Mouse (Mus musculus): ENCODE data around the gene Gm10153. TPM values are rescaled to one million over a fixed set of nuclear protein-coding genes. Genes with fewer than 3 reads are reported as not detected.
"Not testable (repeated sequence)": the region's sequence is repeated elsewhere in the genome, so short reads cannot be mapped to it uniquely, and the experiment has no call there.

Gene Gm10153
- total RNA-seq, 2 experiments from 2014 or later, result not detected

- no peak for DNase-seq (ENCODE audit: low spot score)
Measured at GRCm38 (mm10) chr7:142144507-142144906, 45.7 kb downstream of the Gm10153 start, which contains the start of gene Gm45337. Gene Gm45337 (minus strand): TSS chr7:142144607.

GRCm38 (mm10) chr7:142143506-142144010 lies 46.6 kb downstream of the Gm10153 start:
- not testable (repeated sequence) for DNase-seq (ENCODE audit: low spot score)

GRCm38 (mm10) chr7:142140696-142141095 lies 49.5 kb downstream of the Gm10153 start:
- no peak for DNase-seq (ENCODE audit: low spot score)

Other genes starting within 250 kb of the Gm10153 start
- under 1 TPM; 0.09 to 0.19 TPM for gene Brsk2, start 240.6 kb downstream of the Gm10153 start, total RNA-seq (2021)
- gene Mob2, start 129.3 kb downstream of the Gm10153 start, total RNA-seq (2021), result 10 to 100 TPM; 49.6 to 51.8 TPM
- 10 to 100 TPM; 21.9 to 41.2 TPM for gene Dusp8, start 94.5 kb downstream of the Gm10153 start, total RNA-seq (2021)
- not detected for gene Gm45618, start 69.7 kb downstream of the Gm10153 start, total RNA-seq (2021)
- not detected for gene Gm39115, start 54.4 kb downstream of the Gm10153 start, total RNA-seq (2021)
- not detected for gene Gm45337, start 45.8 kb downstream of the Gm10153 start, total RNA-seq (2021)
- not detected for gene Gm29735, start 33.3 kb downstream of the Gm10153 start, total RNA-seq (2021)
- not detected for gene Gm4553, start 24.6 kb downstream of the Gm10153 start, total RNA-seq (2021)
- not detected for gene Krtap5-2, start 14.4 kb downstream of the Gm10153 start, total RNA-seq (2021)
- gene Krtap5-3, start 11.0 kb upstream of the Gm10153 start, total RNA-seq (2021), result not detected
- gene Gm7579, start 21.5 kb upstream of the Gm10153 start, total RNA-seq (2021), result not detected
- gene Krtap5-5, start 39.6 kb upstream of the Gm10153 start, total RNA-seq (2021), result not detected
- gene Gm40460, start 50.7 kb upstream of the Gm10153 start, total RNA-seq (2021), result not detected
- gene Gm2431, start 68.0 kb upstream of the Gm10153 start, total RNA-seq (2021), result not detected
- gene Gm4559, start 84.0 kb upstream of the Gm10153 start, total RNA-seq (2021), result not detected
- not detected for gene Krtap5-1, start 106.7 kb upstream of the Gm10153 start, total RNA-seq (2021)
- not detected for gene Krtap5-4, start 113.2 kb upstream of the Gm10153 start, total RNA-seq (2021)
- gene Ifitm10, start 183.4 kb upstream of the Gm10153 start, total RNA-seq (2021), result 1 to 10 TPM; 3.2 to 5.0 TPM
- gene Gm49369, start 192.3 kb upstream of the Gm10153 start, total RNA-seq (2021), result 1 to 10 TPM; 1.1 to 2.4 TPM
- 100 to 1,000 TPM; 445 to 450 TPM for gene Ctsd, start 197.6 kb upstream of the Gm10153 start, total RNA-seq (2021)
- not detected for gene Syt8, start 244.5 kb upstream of the Gm10153 start, total RNA-seq (2021)